29 mouse cellular contexts compared by ENCODE assay signal in genomic region chr4:83254941-83255340, GRCm38 (mm10).
DNase-seq lines count a peak whose midpoint lies in the region; ATAC-seq lines count a peak whose summit lies in the region.
"Had no signal": no experiment of that assay in that cellular context is flagged by ENCODE, and none has a peak within 500 bp of the region (broad histone marks: within the 10 kb centered on the region; RNA-seq: fewer than 3 reads in every experiment).

No protein-coding gene starts in this region.

- H3K27ac ChIP-seq in heart, embryonic 10.5 days = no peak overlapping the region
- no peak overlapping the region for H3K27ac ChIP-seq in hindbrain, embryonic 13.5 days
- H3K27ac ChIP-seq: embryonic facial prominence, embryonic 12.5 days; embryonic facial prominence, embryonic 15.5 days; gastrocnemius, adult 2 months; heart, embryonic 15.5 days; hindbrain, embryonic 12.5 days had no signal

- H3K4me2 ChIP-seq in hindbrain, embryonic 13.5 days = no peak overlapping the region
- H3K4me2 ChIP-seq: embryonic facial prominence, embryonic 12.5 days; embryonic facial prominence, embryonic 15.5 days; heart, embryonic 12.5 days; heart, embryonic 15.5 days; hindbrain, embryonic 12.5 days had no signal

- intact Hi-C loops in heart, postnatal 36 days (cut with DNase I) = no loop called here

- ATAC-seq in hindbrain, embryonic 13.5 days (ENCODE audit: low FRiP score) = no peak
- ATAC-seq: forebrain, embryonic 14.5 days; forebrain, postnatal 0 days; hindbrain, embryonic 16.5 days; inflammation-experienced regulatory T-cells, adult 6 months; intestine, embryonic 16.5 days had no signal

- H3K9me3 ChIP-seq in heart, embryonic 10.5 days = no peaks in the 10 kb centered on the region
- H3K9me3 ChIP-seq in hindbrain, embryonic 13.5 days = no peaks in the 10 kb centered on the region
- H3K9me3 ChIP-seq: embryonic facial prominence, embryonic 12.5 days; embryonic facial prominence, embryonic 15.5 days; heart, embryonic 12.5 days; heart, embryonic 15.5 days; hindbrain, embryonic 12.5 days had no signal

- peak; percentile 64 for DNase-seq in heart, embryonic 10.5 days (ENCODE audit: low spot score)
- DNase-seq in heart, postnatal 36 days = no peak
- DNase-seq in ES-CJ7 (ENCODE audit: low read depth, low spot score) = peak; percentile 95
- DNase-seq in R1 (ENCODE audit: low read depth, low spot score) = peak; percentile 98
- no peak for DNase-seq in cerebellum, postnatal 25 days
- DNase-seq in cerebellum, adult 8-10 months = no peak
- DNase-seq: adrenal gland, adult 2 months; adrenal gland, postnatal 14 days; cerebellum, adult 11 months; cerebellum, adult 9-10 months; cerebellum, postnatal 14 days; forebrain, postnatal 0 days; gastrocnemius, adult 2 months; gastrocnemius, postnatal 14 days; heart, adult 11 months; heart, postnatal 10 days; heart, postnatal 4 days; kidney, adult 18-20 months had no signal

- no peaks in the 10 kb centered on the region for H3K27me3 ChIP-seq in heart, embryonic 10.5 days (ENCODE audit: insufficient read depth, poor library complexity, severe bottlenecking)
- H3K27me3 ChIP-seq in hindbrain, embryonic 13.5 days = no peaks in the 10 kb centered on the region
- H3K27me3 ChIP-seq: embryonic facial prominence, embryonic 15.5 days; heart, embryonic 12.5 days; heart, embryonic 15.5 days; hindbrain, embryonic 12.5 days had no signal

- H3K4me3 ChIP-seq in heart, embryonic 10.5 days = no peak overlapping the region
- no peak overlapping the region for H3K4me3 ChIP-seq in hindbrain, embryonic 13.5 days
- H3K4me3 ChIP-seq: embryonic facial prominence, embryonic 12.5 days; embryonic facial prominence, embryonic 15.5 days; gastrocnemius, adult 2 months; heart, embryonic 12.5 days; heart, embryonic 15.5 days; hindbrain, embryonic 12.5 days had no signal

- H3K4me1 ChIP-seq in heart, embryonic 10.5 days = no peaks in the 10 kb centered on the region
- H3K4me1 ChIP-seq in hindbrain, embryonic 13.5 days (replicated peaks) = no peaks in the 10 kb centered on the region
- H3K4me1 ChIP-seq: embryonic facial prominence, embryonic 15.5 days; heart, embryonic 15.5 days; hindbrain, embryonic 12.5 days had no signal

- no peak overlapping the region for H3K9ac ChIP-seq in hindbrain, embryonic 13.5 days
- H3K9ac ChIP-seq: embryonic facial prominence, embryonic 12.5 days; embryonic facial prominence, embryonic 15.5 days; forebrain, postnatal 0 days; heart, embryonic 12.5 days; heart, embryonic 15.5 days; hindbrain, embryonic 12.5 days had no signal

- H3K36me3 ChIP-seq in heart, embryonic 10.5 days = no peaks in the 10 kb centered on the region
- H3K36me3 ChIP-seq in hindbrain, embryonic 13.5 days = no peaks in the 10 kb centered on the region
- H3K36me3 ChIP-seq: embryonic facial prominence, embryonic 12.5 days; embryonic facial prominence, embryonic 15.5 days; G1E; heart, embryonic 12.5 days; heart, embryonic 15.5 days; hindbrain, embryonic 12.5 days had no signal

- WGBS in heart, embryonic 10.5 days = 82% methylated on average over 10 of the region's 10 CpGs
- WGBS in hindbrain, embryonic 13.5 days = 95% methylated on average over 10 of the region's 10 CpGs

Comparison
In these comparisons a context has a peak if more than half of its experiments do, and no peak if none do; other contexts are left out.
1. DNase-seq: peak in heart, embryonic 10.5 days (single experiment), ES-CJ7 (single experiment) and R1 (single experiment); none in heart, postnatal 36 days (0 of 2), cerebellum, postnatal 25 days (0 of 2) and cerebellum, adult 8-10 months (single experiment).